Mouse (Mus musculus) adrenal gland, postnatal 25 days (tissue): Measurements from ENCODE around the gene Itga6. TPM values are rescaled to one million over a fixed set of nuclear protein-coding genes. Genes with fewer than 3 reads are reported as not detected.

Source experiments
- DNase-seq: peaks from one replicate; pipeline ENCODE4 v3.0.0; 2021; ENCODE audit warnings: mixed read lengths
- total RNA-seq: library from RNA; stranded (reverse); gene quantifications from 2 replicates; pipeline ENCODE4 v1.2.3, GENCODE M21; 2021

The Itga6 gene
- total RNA-seq, 1 experiment from 2014 or later, result 179 TPM

- DNase-seq, result peak; percentile 44
Measured at GRCm38 (mm10) chr2:71730623-71731612, 14.5 kb upstream of the Itga6 start.

DNA sequence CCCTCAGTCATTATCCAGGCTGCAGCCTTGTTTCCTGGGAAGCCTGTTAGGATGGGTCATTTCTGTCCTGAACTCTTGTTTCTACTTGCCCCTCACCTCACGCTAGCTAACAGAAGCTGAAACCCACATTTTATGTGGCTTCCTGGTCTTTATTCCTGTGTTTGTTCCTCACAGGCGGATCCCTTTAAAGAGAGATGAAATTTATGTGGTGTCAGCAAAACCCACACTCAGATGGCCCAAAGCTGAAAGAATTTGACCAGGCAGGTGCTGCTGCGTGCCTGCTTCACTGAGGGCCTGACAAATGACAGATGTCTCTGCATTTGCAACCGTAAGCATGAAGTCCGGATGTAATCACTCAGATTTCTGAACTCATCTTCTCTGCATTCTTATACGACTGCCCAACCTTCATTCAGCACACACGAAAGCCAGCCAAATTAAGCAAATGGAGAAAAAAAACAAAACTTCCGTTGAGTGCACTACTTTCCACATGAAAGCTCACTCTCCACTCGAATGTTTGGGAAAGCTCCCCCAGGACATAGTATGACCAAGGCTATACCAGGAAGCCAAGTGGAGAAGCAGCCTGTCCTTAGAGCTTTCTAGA lies 10.5 kb upstream of the Itga6 start:
- DNase-seq, result no peak

GRCm38 (mm10) chr2:71735541-71736159 lies 9.8 kb upstream of the Itga6 start:
- no peak for DNase-seq

DNA sequence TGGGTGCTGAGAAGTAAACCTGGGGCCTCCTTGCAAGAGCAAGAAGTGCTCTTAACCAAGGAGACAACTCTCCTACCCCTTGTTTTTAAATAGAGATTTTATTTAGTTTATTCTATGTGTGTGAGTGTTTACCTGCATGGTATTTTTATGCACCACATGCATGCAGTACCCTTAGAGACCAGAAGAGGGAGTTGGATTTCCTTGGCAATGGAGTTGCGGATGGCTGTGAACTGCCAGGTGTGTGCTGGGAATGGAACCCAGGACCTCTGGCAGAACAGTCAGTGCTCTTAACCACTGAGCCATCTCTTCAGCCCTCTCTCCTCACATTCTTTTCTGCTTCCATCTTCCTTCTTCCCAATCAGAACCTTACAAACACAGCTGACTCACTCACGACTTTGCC lies 9.2 kb upstream of the Itga6 start:
- no peak for DNase-seq

DNA sequence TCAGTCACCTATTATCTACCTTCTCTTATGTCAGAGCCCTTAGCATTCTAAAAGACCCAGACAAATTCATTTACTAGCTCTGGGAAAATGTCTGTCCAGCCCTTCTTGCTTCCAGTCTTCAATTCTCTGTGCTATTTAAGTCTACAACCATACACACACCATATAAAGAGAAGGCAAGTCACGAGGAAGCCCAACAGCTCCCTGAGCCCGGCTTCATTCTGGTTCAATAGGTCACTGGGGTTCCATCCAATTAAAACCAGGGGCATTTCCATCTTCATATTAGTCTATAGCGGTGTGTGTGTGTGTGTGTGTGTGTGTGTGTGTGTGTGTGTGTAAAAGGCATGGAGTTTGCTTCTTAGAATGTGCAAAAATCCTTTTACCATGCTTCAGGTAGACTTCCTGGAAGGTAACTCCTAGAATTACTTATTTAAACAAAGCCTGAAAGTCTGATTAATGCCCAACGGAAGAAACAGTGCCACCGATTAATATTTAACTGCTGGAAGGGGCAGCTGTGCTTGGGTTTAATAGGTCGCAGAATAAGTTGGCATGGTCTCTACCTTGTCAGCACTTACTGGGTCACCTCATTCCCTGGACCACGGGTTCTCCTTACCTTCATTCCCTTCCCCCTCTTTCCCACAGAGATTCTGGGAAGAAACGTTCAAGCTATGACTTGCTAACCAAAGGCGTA lies 6.1 kb upstream of the Itga6 start:
- DNase-seq, result no peak

GRCm38 (mm10) chr2:71742557-71742956 lies 2.9 kb upstream of the Itga6 start:
- no peak for DNase-seq

DNA sequence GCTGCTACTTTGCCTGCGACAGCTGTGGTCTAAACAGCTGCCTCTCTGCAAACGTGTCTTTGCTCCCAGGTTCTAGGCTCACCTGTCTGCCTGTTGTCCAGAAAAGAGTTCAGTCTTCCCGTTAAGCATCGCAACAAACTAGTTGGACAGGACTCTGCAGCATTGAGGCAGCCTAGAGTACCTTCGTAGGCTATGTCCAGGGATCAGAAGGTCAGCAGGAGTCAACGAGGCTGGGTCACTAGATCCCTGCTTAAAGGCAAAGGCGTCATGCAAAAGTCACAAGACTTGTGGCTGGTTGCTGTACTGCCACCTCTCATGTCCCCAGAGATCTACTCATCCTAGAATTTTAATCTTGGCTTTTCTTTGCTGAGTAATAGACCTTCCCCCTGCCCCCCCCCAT lies 2.0 kb upstream of the Itga6 start:
- DNase-seq, result no peak

DNA sequence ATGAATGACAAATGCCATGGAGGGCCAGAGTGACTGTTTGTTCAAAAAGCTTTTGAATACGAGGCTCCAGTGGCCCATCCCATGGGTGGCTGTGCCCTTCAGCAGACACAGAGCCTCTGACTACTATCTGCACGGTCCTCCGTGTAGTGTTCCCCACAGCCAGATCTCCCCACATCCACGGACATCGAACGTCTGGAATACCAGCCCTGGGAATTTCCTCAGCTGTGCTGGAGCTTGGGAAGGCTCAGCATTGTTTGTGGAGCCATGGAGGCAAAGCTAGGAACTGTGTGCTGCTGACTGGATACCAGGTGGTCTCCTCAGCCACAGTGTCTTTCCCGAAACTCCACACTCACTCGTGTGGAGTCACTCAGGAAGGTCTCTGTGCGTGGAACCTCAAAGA lies 1.1 kb upstream of the Itga6 start:
- no peak for DNase-seq

- DNase-seq, result no peak
Measured at GRCm38 (mm10) chr2:71744861-71745507, 432 bp upstream of the Itga6 start.

DNA sequence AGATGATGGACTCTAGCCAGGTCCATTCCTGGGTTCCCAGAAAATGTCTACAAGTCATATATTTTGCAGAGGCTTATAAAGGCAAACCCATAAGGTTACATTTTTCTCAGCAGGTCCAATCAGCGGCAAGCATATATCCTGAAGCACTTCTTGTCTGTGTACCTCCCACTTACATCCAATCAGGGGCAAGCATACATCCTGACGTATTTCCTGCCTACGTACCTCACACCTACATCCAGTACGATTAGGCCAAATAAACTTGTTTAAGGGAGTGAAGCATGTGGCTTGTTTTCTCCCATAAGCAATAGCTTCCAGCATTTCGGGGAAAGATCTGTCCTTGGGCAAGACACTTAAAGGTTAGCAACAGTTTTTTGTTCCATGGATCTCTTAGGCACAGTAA lies 3.0 kb downstream of the Itga6 start:
- no peak for DNase-seq

- no peak for DNase-seq
Measured at GRCm38 (mm10) chr2:71749367-71750086, 4.1 kb downstream of the Itga6 start.

DNA sequence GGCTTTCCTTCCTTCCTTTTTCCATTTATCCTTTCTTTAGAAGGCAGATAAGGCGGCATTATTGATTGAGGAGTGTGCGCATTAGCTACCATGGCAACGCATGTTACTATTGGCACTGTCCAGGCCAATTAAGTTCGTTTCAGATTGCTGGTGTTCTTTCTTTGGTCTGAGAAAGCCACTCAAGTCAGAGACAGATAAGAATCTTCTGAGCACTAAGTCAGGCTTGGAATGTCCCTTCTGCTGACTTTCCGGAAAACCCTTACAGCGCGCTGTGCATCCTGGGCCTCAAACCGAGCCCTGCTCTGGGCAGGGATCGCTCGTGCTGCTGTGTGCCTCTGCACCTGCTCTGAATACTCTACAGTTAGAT lies 4.7 kb downstream of the Itga6 start:
- DNase-seq, result no peak

DNA sequence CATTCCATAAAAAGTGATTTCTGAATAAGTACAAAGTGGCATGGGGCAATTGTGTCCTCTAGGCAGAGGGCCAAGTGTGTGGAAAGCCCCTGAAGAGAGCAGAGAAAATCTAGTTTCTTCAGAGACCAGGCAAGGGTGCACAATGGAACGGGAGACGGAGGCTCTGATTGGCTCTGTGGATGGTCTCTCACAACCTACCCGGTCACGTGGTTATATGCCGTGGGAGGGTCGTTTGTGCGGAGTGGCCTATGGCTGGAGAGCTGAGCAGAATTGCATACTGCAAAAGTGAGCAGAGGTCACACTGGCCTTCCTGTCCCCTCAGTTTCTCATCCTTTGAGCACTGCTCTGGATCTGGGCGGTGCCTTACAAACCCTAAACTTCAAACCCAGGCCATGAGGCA lies 5.9 kb downstream of the Itga6 start:
- DNase-seq, result peak; percentile 7

- no peak for DNase-seq
Measured at GRCm38 (mm10) chr2:71751863-71752262, 6.4 kb downstream of the Itga6 start.

DNA sequence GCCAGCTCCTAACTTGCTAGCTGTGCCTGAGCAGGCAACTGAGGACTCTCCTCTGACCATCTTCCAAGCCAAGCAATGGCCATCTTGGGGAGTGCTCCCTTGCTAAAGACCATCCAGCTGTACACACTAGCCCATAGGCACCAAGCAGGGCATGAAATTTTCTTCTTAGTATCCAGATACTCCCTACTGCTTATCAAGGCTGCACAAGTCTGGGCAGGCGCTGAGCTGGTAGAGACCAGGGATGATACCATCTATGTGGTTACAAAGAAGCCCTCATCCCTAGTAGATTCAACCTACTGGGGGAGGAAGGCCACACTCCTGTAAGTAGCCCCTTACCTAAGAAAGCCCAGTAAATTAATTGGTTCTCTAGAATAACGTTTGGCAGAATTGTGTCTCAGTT lies 7.0 kb downstream of the Itga6 start:
- no peak for DNase-seq

DNA sequence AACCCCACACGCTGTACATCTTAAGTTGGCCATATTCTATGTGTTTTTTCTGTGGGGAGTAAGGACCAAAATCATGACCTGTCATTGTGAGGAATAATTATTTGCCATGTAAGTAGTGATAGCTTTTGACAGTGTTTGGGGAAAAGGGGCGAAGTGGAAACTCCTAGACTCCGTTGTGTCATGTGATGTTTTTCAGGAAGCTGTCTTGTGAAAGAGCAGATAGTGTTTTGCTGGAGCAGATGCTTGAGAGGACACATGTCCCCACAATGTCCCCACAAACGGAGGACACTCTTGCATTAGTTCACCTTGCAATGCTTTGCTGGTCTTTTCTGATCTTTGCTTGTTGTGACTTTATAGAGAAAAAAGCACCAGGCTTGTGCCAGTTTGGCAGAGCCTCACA lies 7.7 kb downstream of the Itga6 start:
- DNase-seq, result no peak

DNA sequence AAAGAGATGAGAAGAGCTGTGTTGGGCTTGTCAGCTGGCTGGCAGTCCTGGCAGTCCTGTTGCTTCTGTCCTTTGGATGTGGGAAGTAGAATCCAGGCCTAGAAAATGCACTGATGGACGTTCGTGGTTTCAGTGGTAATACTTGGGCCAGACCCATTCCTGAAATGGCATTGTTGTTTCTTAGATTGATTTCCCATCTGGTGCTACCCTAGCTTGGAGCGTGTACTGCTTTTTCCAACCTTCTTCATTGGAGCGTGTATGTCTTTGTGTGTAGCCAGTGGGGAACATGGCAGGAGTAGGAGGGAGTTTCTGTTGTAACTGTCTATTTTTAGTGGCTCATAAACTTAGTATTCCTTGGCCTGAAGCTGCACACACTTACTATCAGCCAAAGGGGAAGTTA lies 10.3 kb downstream of the Itga6 start:
- no peak for DNase-seq

GRCm38 (mm10) chr2:71757098-71757497 lies 11.7 kb downstream of the Itga6 start:
- DNase-seq, result peak; percentile 45

- no peak for DNase-seq
Measured at GRCm38 (mm10) chr2:71758591-71759531, 13.4 kb downstream of the Itga6 start.

DNA sequence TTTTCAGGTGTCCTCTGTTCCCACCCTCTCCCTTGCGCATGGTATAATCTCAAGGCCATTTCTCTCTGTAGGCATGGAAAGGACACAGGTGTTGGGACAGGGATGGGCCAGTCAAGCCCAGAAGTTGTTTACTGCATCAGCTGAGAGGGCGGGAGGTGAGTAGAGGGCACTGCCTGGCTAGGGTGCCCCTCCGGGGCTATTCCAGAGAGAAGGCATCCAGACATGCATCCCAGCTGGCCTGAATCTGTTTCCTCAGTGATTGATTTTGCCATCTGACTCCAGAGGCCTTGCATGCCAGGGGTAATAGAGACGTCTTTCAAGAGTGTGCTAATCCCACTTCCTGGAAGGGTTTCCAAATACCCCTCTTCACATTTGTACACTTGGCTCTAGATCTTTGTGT lies 14.7 kb downstream of the Itga6 start:
- no peak for DNase-seq
